Mouse (Mus musculus) lung, adult 2 months (tissue): ENCODE measurements around the gene Hmcn1. TPM values are rescaled to one million over a fixed set of nuclear protein-coding genes. Genes with fewer than 3 reads are reported as not detected.

ENCODE experiments used
- DNase-seq: peaks from one replicate; pipeline ENCODE4 v3.0.0; 2022
- H3K4me1 ChIP-seq: fragments of 200-500 bp; 2 replicates; pipeline ENCODE4 v1.6.1; 2011; ENCODE audit warnings: low read length; ENCODE audit not compliant: control insufficient read depth, insufficient read depth
- H3K4me3 ChIP-seq: fragments of 200-500 bp; replicated peaks from 2 replicates; pipeline ENCODE3; 2011; ENCODE audit warnings: low read depth, mild to moderate bottlenecking, control low read depth, low read length; ENCODE audit errors: extremely low read depth
- CTCF ChIP-seq: fragments of 200-500 bp; IDR thresholded peaks from 2 replicates; pipeline ENCODE4 v1.5.1; 2011; ENCODE audit warnings: mild to moderate bottlenecking, low read length, control low read depth; ENCODE audit not compliant: insufficient read depth
- POLR2A ChIP-seq: fragments of 200-500 bp; IDR thresholded peaks from 2 replicates; pipeline ENCODE4 v1.6.1; 2011; ENCODE audit warnings: low read depth, mild to moderate bottlenecking, control low read depth, low read length, borderline replicate concordance; ENCODE audit errors: extremely low read depth
- WGBS: fragments of 180-500 bp; shearing (Covaris S2); methylation state at CpG from one replicate; pipeline ENCODE4 v1.1.7; 2018; 5-methylcytosine and 5-hydroxymethylcytosine counted together
- polyA plus RNA-seq: library from polyadenylated mRNA; depleted of rRNA; stranded (reverse); fragments of >200 nt; gene quantifications from 2 replicates; pipeline ENCODE4 v1.2.3, GENCODE M21; 2012

Hmcn1 gene
- polyA plus RNA-seq, 1 experiment, result 72.0 TPM

- peak; percentile 24 for DNase-seq
- no peak for TF ChIP-seq POLR2A
- TF ChIP-seq CTCF, result no peak
- WGBS, result 31% methylated on average over 8 of the region's 8 CpGs
- Histone ChIP-seq H3K4me1 (peaks cover 8% of the 10 kb centered on the region), H3K4me3 (no peak overlapping the region)
Measured at GRCm38 (mm10) chr1:150800611-150801263, 192.5 kb downstream of the Hmcn1 start.

- Histone ChIP-seq H3K4me1 (no peaks in the 10 kb centered on the region; the same call in 1 of the 2 replicates), H3K4me3 (no peak overlapping the region)
- TF ChIP-seq CTCF, result no peak
- no peak for TF ChIP-seq POLR2A
- DNase-seq, result no peak
- WGBS, result 93% methylated on average over 5 of the region's 5 CpGs
Measured at GRCm38 (mm10) chr1:150798651-150799050, 194.6 kb downstream of the Hmcn1 start.

- peaks cover 2% of the 10 kb centered on the region; the same call in 1 of the 2 replicates for H3K4me1 ChIP-seq
- 59% methylated on average over 6 of the region's 6 CpGs for WGBS
- TF ChIP-seq CTCF (no peak), POLR2A (no peak)
- no peak overlapping the region for H3K4me3 ChIP-seq
- no peak for DNase-seq
Measured at GRCm38 (mm10) chr1:150786746-150787145, 206.5 kb downstream of the Hmcn1 start.

- TF ChIP-seq CTCF, result no peak
- TF ChIP-seq POLR2A, result no peak
- DNase-seq, result no peak
- Histone ChIP-seq H3K4me1 (peaks cover 2% of the 10 kb centered on the region; the same call in 1 of the 2 replicates), H3K4me3 (no peak overlapping the region)
- 86% methylated on average over 15 of the region's 15 CpGs for WGBS
Measured at GRCm38 (mm10) chr1:150783070-150783842, 210.0 kb downstream of the Hmcn1 start.

GRCm38 (mm10) chr1:150779902-150780301 is 213.3 kb downstream of the Hmcn1 start:
- no peaks in the 10 kb centered on the region; the same call in 1 of the 2 replicates for H3K4me1 ChIP-seq
- 21% methylated on average over 2 of the region's 2 CpGs for WGBS
- no peak for TF ChIP-seq POLR2A
- 0 out of 2 replicates have a peak, but pooled peaks have one; percentile 1 for TF ChIP-seq CTCF
- DNase-seq, result no peak
- no peak overlapping the region for H3K4me3 ChIP-seq

- Histone ChIP-seq H3K4me1 (no peaks in the 10 kb centered on the region; the same call in 1 of the 2 replicates), H3K4me3 (no peak overlapping the region)
- DNase-seq, result no peak
- TF ChIP-seq POLR2A (no peak), CTCF (no peak)
Measured at GRCm38 (mm10) chr1:150776741-150777140, 216.5 kb downstream of the Hmcn1 start.

GRCm38 (mm10) chr1:150775742-150776141 is 217.5 kb downstream of the Hmcn1 start:
- 77% methylated on average over 2 of the region's 2 CpGs for WGBS
- DNase-seq, result no peak
- TF ChIP-seq POLR2A (no peak), CTCF (no peak)
- Histone ChIP-seq H3K4me1 (no peaks in the 10 kb centered on the region; the same call in 1 of the 2 replicates), H3K4me3 (no peak overlapping the region)

- WGBS, result 76% methylated on average over 3 of the region's 3 CpGs
- Histone ChIP-seq H3K4me3 (no peak overlapping the region), H3K4me1 (no peaks in the 10 kb centered on the region; the same call in 1 of the 2 replicates)
- DNase-seq, result no peak
- TF ChIP-seq POLR2A (no peak), CTCF (no peak)
Measured at GRCm38 (mm10) chr1:150772958-150773357, 220.3 kb downstream of the Hmcn1 start.

- no peak for TF ChIP-seq POLR2A
- TF ChIP-seq CTCF, result no peak
- DNase-seq, result no peak
- H3K4me1 ChIP-seq, result no peaks in the 10 kb centered on the region
- H3K4me3 ChIP-seq, result no peak overlapping the region
- 58% methylated on average over 7 of the region's 7 CpGs for WGBS
Measured at GRCm38 (mm10) chr1:150770948-150771521, 222.2 kb downstream of the Hmcn1 start.
